Mouse (Mus musculus) right cerebral cortex, postnatal 36 days (tissue): ENCODE results near the gene Xlr5c.
"Not testable (repeated sequence)": the region's sequence is repeated elsewhere in the genome, so short reads cannot be mapped to it uniquely, and the experiment has no call there.

Experiments used
- DNase-seq, 2 experiments: peaks; one replicate each; pipeline ENCODE4 v3.0.0; 2022; ENCODE audit warnings: low spot score in 2 of 2, mixed read lengths in 1 of 2

Xlr5c gene

GRCm38 (mm10) chrX:73292876-73293275 lies at the start of gene Xlr5c, which contains the start of gene Xlr5a:
Xlr5c (minus strand) TSS chrX:73292976.
Xlr5a (minus strand) TSS chrX:73292976.
- DNase-seq: not testable (repeated sequence)

DNA sequence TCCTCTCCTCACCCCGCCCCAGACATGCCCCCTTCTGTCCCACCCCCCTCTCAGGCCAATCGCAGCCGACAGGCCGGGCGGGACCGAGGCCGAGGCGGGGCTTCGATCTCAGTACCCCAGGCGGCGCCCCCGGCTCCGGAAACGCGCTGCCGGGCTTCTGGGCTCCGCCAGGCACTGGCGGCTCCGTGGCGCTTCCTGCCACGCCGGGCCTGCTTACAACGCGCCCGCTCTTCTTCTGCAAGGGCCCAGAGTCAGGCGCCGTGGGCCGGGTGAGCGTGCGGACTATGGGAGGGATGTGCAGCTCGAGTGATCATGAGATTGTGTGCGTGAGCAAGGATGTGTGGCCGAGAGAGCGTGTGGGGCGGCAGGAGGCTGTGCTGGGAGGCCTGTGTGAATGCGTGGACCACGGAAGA lies 49.7 kb upstream of the Xlr5c start, which contains the start of gene Zfp275:
TSS of gene Zfp275 (plus strand) at position 139 of the 413 bp plus-strand sequence.
- peak; percentile 32 to 39 for DNase-seq

- no peak for DNase-seq
Observed at GRCm38 (mm10) chrX:73342068-73342467, 49.3 kb upstream of the Xlr5c start.

DNA sequence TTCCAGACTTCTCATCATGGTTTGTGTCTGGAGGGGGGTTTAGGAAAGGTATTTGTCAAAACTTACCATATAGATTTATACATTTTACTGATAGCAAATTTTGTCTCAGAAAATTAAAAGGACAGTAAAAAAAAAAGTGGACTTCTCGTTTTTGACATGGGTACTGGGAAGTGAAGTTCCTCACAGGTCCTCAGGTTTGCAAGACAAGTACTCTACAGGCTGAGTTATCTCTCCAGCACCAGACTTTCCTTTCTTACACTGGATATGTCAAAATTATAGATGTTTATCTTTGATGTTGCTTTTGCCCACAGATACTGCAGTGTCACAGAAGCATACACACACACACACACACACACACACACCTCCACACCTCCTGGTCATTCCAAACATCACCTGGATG lies 48.7 kb upstream of the Xlr5c start:
- DNase-seq: no peak

DNA sequence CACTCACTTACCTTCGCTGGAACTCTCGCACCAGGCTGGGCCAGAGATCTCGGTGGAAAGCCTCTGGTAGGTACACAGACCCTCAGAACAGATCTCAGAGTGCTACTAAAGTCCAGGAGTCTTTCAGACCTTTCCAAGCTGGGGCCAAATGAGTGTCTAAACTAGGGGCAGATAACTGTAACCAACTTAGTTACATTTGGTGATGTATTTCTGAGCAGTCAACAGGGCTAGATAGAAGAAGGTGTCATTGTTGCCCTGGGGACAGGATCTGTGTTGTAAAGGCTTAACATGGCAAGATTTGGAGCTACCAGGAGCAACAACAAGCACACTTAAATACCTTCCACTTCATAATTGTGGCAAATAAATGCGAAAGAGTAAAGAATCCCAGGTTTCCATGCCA lies 44.0 kb upstream of the Xlr5c start, which contains the start of gene Gm45015:
TSS of gene Gm45015 (minus strand) at position 101 of the 400 bp plus-strand sequence.
- DNase-seq: no peak

GRCm38 (mm10) chrX:73333548-73333947 lies 40.8 kb upstream of the Xlr5c start:
- no peak for DNase-seq

- no peak for DNase-seq
Observed at GRCm38 (mm10) chrX:73327215-73327614, 34.4 kb upstream of the Xlr5c start.

- no peak for DNase-seq
Observed at GRCm38 (mm10) chrX:73321029-73321428, 28.3 kb upstream of the Xlr5c start.

DNA sequence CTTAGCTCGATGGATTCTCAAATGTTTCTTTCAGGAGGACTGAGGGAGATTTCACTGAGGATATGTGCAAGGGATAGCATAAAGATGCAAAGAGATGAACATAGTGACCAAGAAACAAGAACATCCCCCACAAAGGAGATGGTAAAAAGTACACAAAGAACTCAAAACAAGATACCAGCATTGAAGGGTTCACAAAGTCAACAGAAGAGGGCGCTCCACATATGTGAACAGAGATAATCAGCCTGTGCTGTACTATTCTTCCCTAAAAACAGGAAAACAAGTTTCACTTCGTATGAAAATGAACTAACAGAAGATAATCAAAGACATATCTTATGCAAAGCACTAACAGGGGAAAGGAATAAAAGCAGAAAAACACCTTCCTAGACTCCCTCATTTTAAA lies 19.7 kb upstream of the Xlr5c start:
- no peak for DNase-seq

DNA sequence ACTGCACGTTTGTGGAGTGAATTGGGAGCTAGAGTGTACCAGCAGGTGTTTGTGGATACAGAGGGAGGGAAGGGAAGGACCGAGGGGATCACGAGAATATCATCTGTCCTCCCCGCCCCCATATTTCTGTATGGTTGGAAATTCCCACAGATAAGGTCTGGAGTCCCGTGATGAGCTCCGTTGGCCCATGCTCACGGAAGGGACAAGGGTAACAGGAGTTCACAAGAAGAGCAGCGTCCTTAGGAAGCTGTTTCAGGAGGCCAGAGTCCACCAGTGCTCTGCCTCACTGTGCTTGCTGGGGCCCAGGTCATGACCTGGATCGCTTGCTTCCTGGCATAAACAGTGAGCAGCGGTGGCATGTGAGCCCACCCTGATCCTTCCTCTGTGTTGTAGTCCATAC lies 3.0 kb upstream of the Xlr5c start:
- DNase-seq: not testable (repeated sequence)

DNA sequence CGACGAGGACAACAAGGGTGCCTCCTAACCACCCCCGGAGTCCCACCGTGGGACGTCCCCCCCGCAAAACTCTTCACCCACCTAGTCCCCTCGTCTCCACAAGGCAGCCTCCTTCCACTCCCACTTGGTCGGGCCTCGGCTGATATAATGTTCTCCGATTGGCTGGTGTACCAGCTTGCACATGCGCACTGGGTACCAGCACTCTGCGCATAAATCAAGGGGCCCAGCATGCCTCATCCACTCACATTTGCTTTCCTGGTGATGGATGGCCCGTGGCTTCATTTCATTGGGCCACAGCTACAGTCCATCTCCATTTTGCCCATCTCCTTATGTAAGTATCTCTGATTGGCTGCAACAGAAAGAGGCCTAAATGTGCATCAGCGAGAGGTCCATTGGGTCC lies 27.5 kb downstream of the Xlr5c start, which contains the start of gene Xlr3c:
TSS of gene Xlr3c (minus strand) at position 121 of the 400 bp plus-strand sequence.
- not testable (repeated sequence) for DNase-seq

- DNase-seq: peak in 1 of 2 experiments; percentile 1
Observed at GRCm38 (mm10) chrX:73262428-73262827, 30.3 kb downstream of the Xlr5c start.

DNA sequence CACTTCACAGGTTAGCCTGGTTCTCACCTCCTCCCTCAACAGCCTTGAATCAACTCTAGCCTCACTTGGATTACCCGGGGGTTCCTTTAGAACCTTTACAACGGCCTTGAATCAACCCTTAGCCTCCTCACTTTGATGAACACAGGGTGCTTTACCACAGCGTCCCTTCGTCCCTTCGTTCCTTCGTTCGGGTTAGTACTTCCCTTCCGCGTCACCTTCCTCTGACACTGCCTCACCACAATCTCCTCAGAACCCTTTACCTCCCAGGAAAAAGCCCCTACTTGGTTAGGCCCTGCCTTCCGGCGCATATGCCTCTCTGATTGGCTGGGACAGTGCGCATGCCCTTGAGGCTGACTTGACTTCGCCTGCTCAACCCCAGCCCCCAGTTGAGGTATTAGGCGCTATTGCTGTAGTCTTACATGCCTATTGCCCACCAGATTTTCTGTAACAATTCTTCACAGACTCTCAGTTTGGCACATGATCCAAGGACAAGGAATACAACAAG lies 49.9 kb downstream of the Xlr5c start, which contains the start of gene Xlr4c:
TSS of gene Xlr4c (minus strand) at position 310 of the 505 bp plus-strand sequence.
- DNase-seq: not testable (repeated sequence)
